Mouse (Mus musculus) E14TG2a.4 (cell line): ENCODE results near the gene Thap3.

Experiments used
- H3K27me3 ChIP-seq: 2 replicates; pipeline ENCODE4 v1.6.1; 2014; ENCODE audit warnings: low read length, control low read depth; ENCODE audit not compliant: insufficient read depth
- H3K36me3 ChIP-seq: 2 replicates; pipeline ENCODE4 v1.6.1; 2014; ENCODE audit warnings: low read length, control low read depth; ENCODE audit not compliant: insufficient read depth
- H3K4me1 ChIP-seq: replicated peaks from 2 replicates; pipeline ENCODE4 v1.6.1; 2014; ENCODE audit warnings: low read depth, low read length, control low read depth
- H3K4me3 ChIP-seq: replicated peaks from 2 replicates; pipeline ENCODE4 v1.5.1; 2014; ENCODE audit warnings: mild to moderate bottlenecking, low read length
- H3K9me3 ChIP-seq: 2 replicates; pipeline ENCODE4 v1.6.1; 2014; ENCODE audit warnings: low read length, control low read depth
- CTCF ChIP-seq: conservative IDR thresholded peaks from 2 replicates; pipeline ENCODE4 v1.5.1; 2014; ENCODE audit warnings: low read length
- NANOG ChIP-seq: IDR thresholded peaks from 2 replicates; pipeline ENCODE4 v1.6.1; 2014; ENCODE audit warnings: borderline replicate concordance, low read length, mixed read lengths
- POU5F1 ChIP-seq: IDR thresholded peaks from 2 replicates; pipeline ENCODE4 v1.6.1; 2014; ENCODE audit warnings: low read length, borderline replicate concordance

Gene Thap3

DNA sequence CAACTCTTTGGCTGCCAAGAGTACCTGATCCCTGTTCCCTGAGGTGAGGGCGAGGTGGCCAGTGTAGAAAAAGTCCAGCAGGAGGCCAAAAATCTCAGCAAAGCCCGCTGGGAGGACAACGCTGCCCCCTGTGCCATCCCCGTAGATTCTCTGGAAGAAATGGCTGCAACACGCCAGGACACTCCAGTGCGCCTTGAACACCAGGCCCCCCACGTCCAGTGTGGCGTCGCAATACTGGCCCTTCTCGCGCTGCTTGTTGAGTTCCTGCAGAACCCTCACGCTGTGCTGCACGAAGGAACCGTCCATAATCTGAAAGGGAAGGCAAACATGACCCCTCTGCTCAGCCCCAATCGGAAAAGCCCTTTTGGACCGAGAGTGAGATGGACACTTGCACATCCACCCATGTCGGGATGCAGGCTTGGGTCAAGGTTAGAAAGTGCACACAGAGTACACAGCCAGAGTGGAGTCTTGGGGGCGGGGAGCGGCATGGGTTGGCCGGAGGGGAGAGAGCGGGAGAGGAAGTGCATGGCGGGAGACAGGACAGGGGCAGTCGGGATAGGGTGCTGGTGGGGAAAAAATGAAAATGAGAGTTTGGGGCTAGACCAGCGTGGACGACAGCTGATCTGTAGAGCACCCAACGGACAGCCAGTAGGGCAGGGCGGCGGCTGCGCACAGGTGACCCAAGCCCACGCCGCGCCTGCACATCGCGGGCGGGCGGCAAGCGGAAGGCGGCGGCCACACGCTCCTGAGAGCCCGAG, 38.1 kb upstream of the Thap3 start:
- Histone ChIP-seq H3K27me3 (peaks cover 7% of the 10 kb centered on the region), H3K9me3 (no peaks in the 10 kb centered on the region), H3K4me3 (peak overlapping the region; percentile 96), H3K36me3 (peaks cover 52% of the 10 kb centered on the region), H3K4me1 (peaks cover 80% of the 10 kb centered on the region)
- no peak for TF ChIP-seq NANOG
- TF ChIP-seq CTCF = no peak
- no peak for TF ChIP-seq POU5F1

DNA sequence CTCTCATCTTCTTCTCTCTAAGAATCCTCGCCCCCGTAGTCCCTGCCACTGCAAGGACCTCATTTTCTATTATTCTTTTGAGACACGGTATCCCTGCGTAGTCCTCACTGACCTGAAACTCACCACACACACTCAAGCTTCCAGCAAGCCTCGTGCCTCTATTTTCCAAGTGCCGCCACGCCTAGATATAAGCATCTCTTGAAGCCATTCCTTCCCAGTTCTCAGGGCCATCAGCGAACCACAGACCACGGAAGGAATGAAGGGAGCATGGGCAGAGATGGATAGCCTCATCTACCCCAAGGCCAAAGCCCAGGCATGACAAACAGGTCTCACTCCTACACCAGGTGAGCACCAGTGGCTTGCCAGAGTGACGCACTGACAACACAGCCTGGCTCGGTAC, 35.7 kb upstream of the Thap3 start:
- H3K4me3 ChIP-seq = no peak overlapping the region
- peaks cover 72% of the 10 kb centered on the region for H3K36me3 ChIP-seq
- H3K4me1 ChIP-seq = peaks cover 84% of the 10 kb centered on the region
- H3K9me3 ChIP-seq = no peaks in the 10 kb centered on the region
- no peak for TF ChIP-seq CTCF
- no peak for TF ChIP-seq POU5F1
- no peaks in the 10 kb centered on the region for H3K27me3 ChIP-seq

DNA sequence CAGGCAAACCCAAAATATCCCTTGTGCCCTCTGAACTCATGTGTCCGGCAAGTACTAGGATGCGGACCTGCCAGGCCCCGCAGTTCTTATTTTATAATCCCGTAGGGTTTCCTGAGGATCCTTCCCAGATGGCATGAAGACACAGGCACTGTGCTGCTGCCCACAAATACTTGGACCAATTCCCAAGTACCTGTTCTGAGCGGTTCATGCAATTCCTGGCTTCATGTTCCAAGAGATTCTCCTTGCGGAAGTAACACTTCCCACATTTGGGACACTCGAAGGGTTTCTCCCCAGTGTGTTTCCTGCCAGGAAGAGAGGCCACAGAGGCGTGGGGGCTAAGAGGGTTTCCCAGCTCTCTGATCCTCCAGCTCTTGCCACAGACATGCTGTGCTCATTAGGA, 33.7 kb upstream of the Thap3 start:
- no peaks in the 10 kb centered on the region for H3K27me3 ChIP-seq
- peaks cover 92% of the 10 kb centered on the region for H3K36me3 ChIP-seq
- H3K4me1 ChIP-seq = peaks cover 81% of the 10 kb centered on the region
- no peak for TF ChIP-seq POU5F1
- TF ChIP-seq NANOG = no peak
- no peak for TF ChIP-seq CTCF
- no peaks in the 10 kb centered on the region for H3K9me3 ChIP-seq
- no peak overlapping the region for H3K4me3 ChIP-seq

DNA sequence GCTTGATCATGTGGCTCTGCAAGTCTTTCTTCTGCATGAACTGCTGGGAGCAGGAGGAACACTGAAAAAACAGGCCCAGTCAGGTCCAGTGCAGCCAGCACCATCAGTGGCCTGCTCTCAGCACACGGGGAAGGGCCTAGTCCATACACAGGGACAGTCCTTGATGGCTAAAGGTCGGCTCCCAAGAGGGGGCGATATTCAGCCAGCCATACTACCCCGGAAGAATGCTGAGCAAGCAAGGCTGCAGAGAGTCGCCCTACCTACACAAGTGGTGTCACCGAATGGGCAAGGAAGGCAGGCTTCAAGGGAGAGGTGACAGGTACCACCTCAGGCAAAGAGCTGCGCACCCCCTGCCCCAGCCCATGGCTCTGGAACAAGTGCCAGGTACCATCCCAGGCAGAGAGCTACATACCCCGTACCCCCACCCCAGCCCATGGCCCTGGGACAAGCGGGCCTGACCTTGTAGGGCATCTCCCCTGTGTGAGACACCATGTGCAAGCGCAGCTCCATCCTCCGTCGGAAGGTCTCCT, 32.8 kb upstream of the Thap3 start:
- TF ChIP-seq POU5F1 (no peak), NANOG (no peak), CTCF (no peak)

DNA sequence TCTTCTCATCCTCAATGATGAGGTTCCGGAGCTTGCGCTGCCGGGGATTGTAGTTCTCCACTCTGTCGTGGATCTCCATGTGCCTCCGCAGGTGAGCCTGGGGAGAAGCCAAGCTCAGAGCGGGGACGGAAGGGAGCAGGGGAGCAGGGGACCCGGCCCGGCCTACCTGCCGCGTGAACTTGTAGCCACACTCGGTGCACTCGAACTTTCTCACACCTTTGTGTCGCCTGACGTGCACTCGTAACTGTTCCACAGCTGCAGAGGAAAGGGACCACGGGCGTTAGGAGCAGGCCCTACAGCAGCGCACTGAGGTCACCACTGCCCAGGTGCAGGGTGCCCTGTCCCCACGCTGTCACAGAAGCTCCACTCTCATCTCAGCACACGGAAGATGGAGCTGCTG, 31.2 kb upstream of the Thap3 start:
- 0 out of 2 replicates have a peak overlapping the region, but pooled peaks have one; percentile 4 for H3K4me3 ChIP-seq
- H3K9me3 ChIP-seq = no peaks in the 10 kb centered on the region
- no peaks in the 10 kb centered on the region for H3K27me3 ChIP-seq
- peaks cover 99% of the 10 kb centered on the region for H3K36me3 ChIP-seq
- H3K4me1 ChIP-seq = peaks cover 78% of the 10 kb centered on the region
- TF ChIP-seq POU5F1 (no peak), CTCF (no peak), NANOG (no peak)

More for the DNA sequence above, 32.8 kb upstream of the Thap3 start:
- no peaks in the 10 kb centered on the region for H3K27me3 ChIP-seq
- H3K36me3 ChIP-seq = peaks cover 99% of the 10 kb centered on the region
- no peaks in the 10 kb centered on the region for H3K9me3 ChIP-seq
- no peak overlapping the region for H3K4me3 ChIP-seq
- peaks cover 80% of the 10 kb centered on the region for H3K4me1 ChIP-seq

DNA sequence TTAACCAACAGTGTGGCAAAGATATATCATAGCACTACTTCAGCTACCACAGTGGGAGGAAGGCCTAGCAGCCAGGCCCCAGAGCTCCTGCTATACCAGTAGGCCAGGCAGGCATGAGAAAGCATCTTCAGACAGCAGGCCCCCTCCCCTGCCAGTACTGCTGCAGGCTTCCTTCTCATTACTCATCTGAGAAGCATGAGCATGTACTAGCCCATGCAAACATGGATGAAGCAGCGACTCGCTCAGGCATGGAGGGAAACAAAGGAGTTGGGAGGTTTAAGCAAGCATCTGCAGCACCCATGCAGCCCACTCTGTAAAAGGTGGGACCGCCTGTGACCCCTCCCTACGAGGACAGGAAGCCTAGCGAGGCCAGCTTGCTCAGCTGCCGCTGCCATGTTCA, 30.3 kb upstream of the Thap3 start:
- Histone ChIP-seq H3K4me3 (no peak overlapping the region), H3K4me1 (peaks cover 77% of the 10 kb centered on the region), H3K27me3 (no peaks in the 10 kb centered on the region), H3K9me3 (no peaks in the 10 kb centered on the region), H3K36me3 (peaks cover 99% of the 10 kb centered on the region)
- TF ChIP-seq POU5F1 (no peak), CTCF (no peak), NANOG (no peak)

DNA sequence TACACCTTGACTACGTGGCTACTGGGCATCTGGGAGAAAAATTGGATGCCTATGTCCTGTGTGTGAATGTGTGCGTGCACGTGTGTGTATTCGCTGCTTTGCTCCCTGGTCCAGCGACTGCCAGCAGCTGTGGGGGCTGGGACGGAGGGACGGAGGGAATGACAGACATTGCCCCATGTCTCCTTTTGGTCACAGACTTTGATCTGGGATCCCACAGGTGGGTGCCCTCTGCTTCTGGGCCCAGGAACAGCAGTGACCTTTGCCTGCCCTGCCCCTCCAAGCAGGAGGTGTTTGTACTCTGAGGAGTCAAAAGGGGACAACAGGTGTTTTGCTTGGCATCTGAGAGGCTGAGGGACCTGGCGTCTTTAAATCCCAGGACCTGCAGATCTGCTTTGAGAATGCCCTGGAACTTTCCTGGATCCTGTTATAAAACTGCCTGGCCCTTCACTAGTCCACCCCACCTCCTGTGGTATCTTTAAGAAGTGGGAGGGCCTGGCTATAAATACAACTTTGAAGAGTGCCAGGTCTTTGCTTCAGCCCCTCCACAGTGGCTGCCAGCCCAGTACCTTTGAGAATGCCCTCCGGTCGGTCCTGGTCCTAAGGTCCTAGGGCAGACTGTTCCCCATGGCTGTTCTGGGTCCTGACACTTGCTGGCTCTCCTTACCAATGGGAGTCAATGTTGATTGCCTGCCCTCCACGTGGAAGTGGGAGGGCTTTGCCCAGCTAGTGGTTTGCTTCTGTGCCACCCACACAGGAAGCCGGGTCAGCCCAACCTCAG, 24.4 kb upstream of the Thap3 start:
- Histone ChIP-seq H3K4me3 (no peak overlapping the region), H3K27me3 (peaks cover 4% of the 10 kb centered on the region), H3K9me3 (no peaks in the 10 kb centered on the region), H3K4me1 (peaks cover 75% of the 10 kb centered on the region), H3K36me3 (peaks cover 81% of the 10 kb centered on the region)
- TF ChIP-seq CTCF (no peak), NANOG (no peak), POU5F1 (no peak)

DNA sequence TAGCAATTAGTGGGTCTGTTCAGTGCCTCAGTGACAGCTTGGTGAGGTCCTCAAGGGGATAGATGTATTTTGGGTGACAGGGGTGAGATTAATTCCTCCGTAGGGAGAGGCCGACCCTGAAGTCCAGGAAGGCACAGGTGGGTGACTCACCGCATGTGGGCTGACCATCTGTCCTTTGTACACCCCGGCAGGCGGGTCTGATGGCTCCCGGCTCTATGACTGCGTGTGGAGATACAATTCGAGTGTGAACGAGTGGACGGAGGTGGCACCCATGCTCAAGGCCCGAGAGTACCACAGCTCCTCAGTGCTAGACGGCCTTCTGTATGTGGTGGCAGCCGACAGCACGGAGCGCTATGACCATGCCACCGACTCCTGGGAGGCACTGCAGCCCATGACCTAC, 23.3 kb upstream of the Thap3 start:
- TF ChIP-seq POU5F1 = no peak
- no peak for TF ChIP-seq CTCF
- TF ChIP-seq NANOG = no peak
- Histone ChIP-seq H3K4me1 (peaks cover 81% of the 10 kb centered on the region), H3K36me3 (peaks cover 70% of the 10 kb centered on the region), H3K27me3 (peaks cover 15% of the 10 kb centered on the region), H3K4me3 (0 out of 2 replicates have a peak overlapping the region, but pooled peaks have one; percentile 96), H3K9me3 (no peaks in the 10 kb centered on the region)
